Mouse (Mus musculus): ENCODE measurements around the gene Abhd14a. TPM values are rescaled to one million over a fixed set of nuclear protein-coding genes. Genes with fewer than 3 reads are reported as not detected.
A peak's percentile ranks its signal among the peaks of the same experiment; 100 is the strongest.

Gene Abhd14a
- polyA plus RNA-seq, 1 experiment from 2014 or later: 34.5 TPM

GRCm38 (mm10) chr9:106473081-106473752 is 25.7 kb upstream of the Abhd14a start:
- H3K9me3 ChIP-seq (ENCODE audit: control insufficient read depth, low read length): no peaks in the 10 kb centered on the region
- DNase-seq (ENCODE audit: low spot score, missing footprints) (peak; percentile 74), ATAC-seq (ENCODE audit: low FRiP score) (no peak)
- no peak overlapping the region for H3K4me2 ChIP-seq
- no peak overlapping the region for H3K27ac ChIP-seq (ENCODE audit: low read depth, low read length)
- no peak overlapping the region for H3K4me3 ChIP-seq (ENCODE audit: low read depth, low read length)
- H3K9ac ChIP-seq (ENCODE audit: low read length): no peak overlapping the region
- H3K4me1 ChIP-seq (ENCODE audit: control insufficient read depth, insufficient read depth, low read length): peaks cover 28% of the 10 kb centered on the region
- 90% methylated on average over 16 of the region's 16 CpGs for WGBS
- no peaks in the 10 kb centered on the region for H3K27me3 ChIP-seq (ENCODE audit: control insufficient read depth, insufficient read depth, low read length)
- H3K36me3 ChIP-seq (ENCODE audit: control insufficient read depth, insufficient read depth, low read length): no peaks in the 10 kb centered on the region

- H3K4me2 ChIP-seq: no peak overlapping the region
- no peak overlapping the region for H3K4me3 ChIP-seq (ENCODE audit: low read depth, low read length)
- no peaks in the 10 kb centered on the region for H3K9me3 ChIP-seq (ENCODE audit: control insufficient read depth, low read length)
- H3K27me3 ChIP-seq (ENCODE audit: control insufficient read depth, insufficient read depth, low read length): no peaks in the 10 kb centered on the region
- no peaks in the 10 kb centered on the region for H3K36me3 ChIP-seq (ENCODE audit: control insufficient read depth, insufficient read depth, low read length)
- WGBS: 76% methylated on average over 4 of the region's 4 CpGs
- DNase-seq (ENCODE audit: low spot score, missing footprints) (peak; percentile 81), ATAC-seq (ENCODE audit: low FRiP score) (no peak)
- H3K27ac ChIP-seq (ENCODE audit: low read depth, low read length): no peak overlapping the region
- peaks cover 21% of the 10 kb centered on the region for H3K4me1 ChIP-seq (ENCODE audit: control insufficient read depth, insufficient read depth, low read length)
- no peak overlapping the region for H3K9ac ChIP-seq (ENCODE audit: low read length)
Measured at GRCm38 (mm10) chr9:106472321-106472720, 24.8 kb upstream of the Abhd14a start.

GRCm38 (mm10) chr9:106471892-106472291 is 24.4 kb upstream of the Abhd14a start:
- H3K4me1 ChIP-seq (ENCODE audit: control insufficient read depth, insufficient read depth, low read length): peaks cover 21% of the 10 kb centered on the region
- H3K4me2 ChIP-seq: no peak overlapping the region
- H3K36me3 ChIP-seq (ENCODE audit: control insufficient read depth, insufficient read depth, low read length): no peaks in the 10 kb centered on the region
- no peaks in the 10 kb centered on the region for H3K27me3 ChIP-seq (ENCODE audit: control insufficient read depth, insufficient read depth, low read length)
- WGBS: 11% methylated on average over 5 of the region's 5 CpGs
- no peak overlapping the region for H3K27ac ChIP-seq (ENCODE audit: low read depth, low read length)
- DNase-seq (ENCODE audit: low spot score, missing footprints) (no peak), ATAC-seq (ENCODE audit: low FRiP score) (no peak)
- no peak overlapping the region for H3K4me3 ChIP-seq (ENCODE audit: low read depth, low read length)
- no peaks in the 10 kb centered on the region for H3K9me3 ChIP-seq (ENCODE audit: control insufficient read depth, low read length)
- no peak overlapping the region for H3K9ac ChIP-seq (ENCODE audit: low read length)

- DNase-seq (ENCODE audit: low spot score, missing footprints) (no peak), ATAC-seq (ENCODE audit: low FRiP score) (no peak)
- Histone ChIP-seq H3K4me2 (no peak overlapping the region), H3K27me3 (ENCODE audit: control insufficient read depth, insufficient read depth, low read length) (no peaks in the 10 kb centered on the region; the same call in 1 of the 2 replicates), H3K9ac (ENCODE audit: low read length) (no peak overlapping the region; the same call in 1 of the 2 replicates), H3K27ac (ENCODE audit: low read depth, low read length) (no peak overlapping the region), H3K4me1 (ENCODE audit: control insufficient read depth, insufficient read depth, low read length) (peaks cover 17% of the 10 kb centered on the region), H3K4me3 (ENCODE audit: low read depth, low read length) (no peak overlapping the region), H3K36me3 (ENCODE audit: control insufficient read depth, insufficient read depth, low read length) (no peaks in the 10 kb centered on the region), H3K9me3 (ENCODE audit: control insufficient read depth, low read length) (no peaks in the 10 kb centered on the region)
- WGBS: 67% methylated on average over 14 of the region's 14 CpGs
Measured at GRCm38 (mm10) chr9:106470991-106471750, 23.7 kb upstream of the Abhd14a start.

- DNase-seq (ENCODE audit: low spot score, missing footprints): no peak
- Histone ChIP-seq H3K9ac (ENCODE audit: low read length) (no peak overlapping the region), H3K4me3 (ENCODE audit: low read depth, low read length) (no peak overlapping the region), H3K9me3 (ENCODE audit: control insufficient read depth, low read length) (no peaks in the 10 kb centered on the region), H3K36me3 (ENCODE audit: control insufficient read depth, insufficient read depth, low read length) (no peaks in the 10 kb centered on the region), H3K27me3 (ENCODE audit: control insufficient read depth, insufficient read depth, low read length) (peaks cover 3% of the 10 kb centered on the region), H3K27ac (ENCODE audit: low read depth, low read length) (no peak overlapping the region), H3K4me2 (no peak overlapping the region), H3K4me1 (ENCODE audit: control insufficient read depth, insufficient read depth, low read length) (peaks cover 18% of the 10 kb centered on the region)
- WGBS: 80% methylated on average over 9 of the region's 9 CpGs
- ATAC-seq (ENCODE audit: low FRiP score): no peak
Measured at GRCm38 (mm10) chr9:106469776-106470175, 22.3 kb upstream of the Abhd14a start.

- Histone ChIP-seq H3K4me3 (ENCODE audit: low read depth, low read length) (no peak overlapping the region), H3K36me3 (ENCODE audit: control insufficient read depth, insufficient read depth, low read length) (no peaks in the 10 kb centered on the region; the same call in 1 of the 2 replicates), H3K27ac (ENCODE audit: low read depth, low read length) (no peak overlapping the region), H3K27me3 (ENCODE audit: control insufficient read depth, insufficient read depth, low read length) (peaks cover 3% of the 10 kb centered on the region), H3K9me3 (ENCODE audit: control insufficient read depth, low read length) (no peaks in the 10 kb centered on the region), H3K4me1 (ENCODE audit: control insufficient read depth, insufficient read depth, low read length) (peaks cover 18% of the 10 kb centered on the region), H3K9ac (ENCODE audit: low read length) (no peak overlapping the region), H3K4me2 (no peak overlapping the region)
- 78% methylated on average over 6 of the region's 6 CpGs for WGBS
- DNase-seq (ENCODE audit: low spot score, missing footprints) (no peak), ATAC-seq (ENCODE audit: low FRiP score) (no peak)
Measured at GRCm38 (mm10) chr9:106469317-106469716, 21.8 kb upstream of the Abhd14a start.

GRCm38 (mm10) chr9:106467746-106468145 is 20.3 kb upstream of the Abhd14a start:
- no peak for ATAC-seq (ENCODE audit: low FRiP score)
- Histone ChIP-seq H3K27ac (ENCODE audit: low read depth, low read length) (no peak overlapping the region), H3K9me3 (ENCODE audit: control insufficient read depth, low read length) (no peaks in the 10 kb centered on the region), H3K9ac (ENCODE audit: low read length) (no peak overlapping the region), H3K36me3 (ENCODE audit: control insufficient read depth, insufficient read depth, low read length) (peaks cover 7% of the 10 kb centered on the region), H3K4me3 (ENCODE audit: low read depth, low read length) (no peak overlapping the region), H3K4me1 (ENCODE audit: control insufficient read depth, insufficient read depth, low read length) (peaks cover 16% of the 10 kb centered on the region), H3K27me3 (ENCODE audit: control insufficient read depth, insufficient read depth, low read length) (peaks cover 7% of the 10 kb centered on the region), H3K4me2 (no peak overlapping the region)
- peak; percentile 53 for DNase-seq (ENCODE audit: low spot score, missing footprints)
- WGBS: 87% methylated on average over 7 of the region's 7 CpGs

- Histone ChIP-seq H3K4me1 (ENCODE audit: control insufficient read depth, insufficient read depth, low read length) (peaks cover 13% of the 10 kb centered on the region), H3K9ac (ENCODE audit: low read length) (no peak overlapping the region), H3K4me3 (ENCODE audit: low read depth, low read length) (no peak overlapping the region), H3K36me3 (ENCODE audit: control insufficient read depth, insufficient read depth, low read length) (peaks cover 15% of the 10 kb centered on the region), H3K27ac (ENCODE audit: low read depth, low read length) (no peak overlapping the region), H3K9me3 (ENCODE audit: control insufficient read depth, low read length) (no peaks in the 10 kb centered on the region), H3K27me3 (ENCODE audit: control insufficient read depth, insufficient read depth, low read length) (peaks cover 7% of the 10 kb centered on the region), H3K4me2 (no peak overlapping the region)
- WGBS: 87% methylated on average over 6 of the region's 6 CpGs
- ATAC-seq (ENCODE audit: low FRiP score) (no peak), DNase-seq (ENCODE audit: low spot score, missing footprints) (no peak)
Measured at GRCm38 (mm10) chr9:106466721-106467120, 19.2 kb upstream of the Abhd14a start.

GRCm38 (mm10) chr9:106465571-106466200 is 18.2 kb upstream of the Abhd14a start, which contains the start of gene Gpr62:
Gene Gpr62 (minus strand): TSS chr9:106465938.
- peak within 1 kb of the TSS; percentile 70 for H3K9ac ChIP-seq (ENCODE audit: low read length)
- H3K4me2 ChIP-seq: peak within 1 kb of the TSS; percentile 79
- 36% methylated on average over 26 of the region's 26 CpGs for WGBS
- H3K36me3 ChIP-seq (ENCODE audit: control insufficient read depth, insufficient read depth, low read length): peaks cover 21% of the 10 kb centered on the region
- H3K4me3 ChIP-seq (ENCODE audit: low read depth, low read length): peak within 1 kb of the TSS; percentile 38
- peaks cover 11% of the 10 kb centered on the region for H3K4me1 ChIP-seq (ENCODE audit: control insufficient read depth, insufficient read depth, low read length)
- peak within 1 kb of the TSS; percentile 59 for H3K27ac ChIP-seq (ENCODE audit: low read depth, low read length)
- no peak for DNase-seq (ENCODE audit: low spot score, missing footprints)
- ATAC-seq (ENCODE audit: low FRiP score): 0 out of 2 replicates have a peak, but pooled peaks have one; percentile 1
- H3K9me3 ChIP-seq (ENCODE audit: control insufficient read depth, low read length): no peaks in the 10 kb centered on the region
- H3K27me3 ChIP-seq (ENCODE audit: control insufficient read depth, insufficient read depth, low read length): peaks cover 7% of the 10 kb centered on the region
